Mouse (Mus musculus) hindbrain, embryonic 13.5 days (tissue): ENCODE results near the gene Anxa3. TPM values are rescaled to one million over a fixed set of nuclear protein-coding genes. Genes with fewer than 3 reads are reported as not detected.

Source experiments
- ATAC-seq: fragments of 200-750 bp; cut with Nextera tagmentation; 2 replicates; pipeline ENCODE4 v1.8.0; 2017; ENCODE audit warnings: moderate TSS enrichment; ENCODE audit not compliant: low FRiP score
- H3K27ac ChIP-seq: fragments of 300-500 bp; sonication (generic); 2 replicates; pipeline ENCODE4 v1.5.1; 2015; ENCODE audit warnings: inconsistent platforms, mild to moderate bottlenecking, moderate library complexity
- H3K27me3 ChIP-seq: fragments of 300-500 bp; sonication (generic); 2 replicates; pipeline ENCODE4 v1.6.1; 2015; ENCODE audit warnings: mild to moderate bottlenecking, inconsistent platforms
- H3K36me3 ChIP-seq: fragments of 300-500 bp; sonication (generic); 2 replicates; pipeline ENCODE4 v1.6.1; 2015; ENCODE audit warnings: mild to moderate bottlenecking, inconsistent platforms
- H3K4me1 ChIP-seq: fragments of 300-500 bp; sonication (generic); replicated peaks from 2 replicates; pipeline ENCODE4 v1.6.1; 2015; ENCODE audit warnings: inconsistent platforms
- H3K4me2 ChIP-seq: fragments of 300-500 bp; sonication (generic); 2 replicates; pipeline ENCODE4 v1.6.1; 2015; ENCODE audit warnings: inconsistent platforms, mild to moderate bottlenecking, moderate library complexity
- H3K4me3 ChIP-seq: fragments of 300-500 bp; sonication (generic); 2 replicates; pipeline ENCODE4 v1.5.1; 2015; ENCODE audit warnings: mild to moderate bottlenecking, inconsistent platforms
- H3K9ac ChIP-seq: fragments of 300-500 bp; sonication (generic); 2 replicates; pipeline ENCODE4 v1.6.1; 2015; ENCODE audit warnings: mild to moderate bottlenecking, inconsistent platforms
- H3K9me3 ChIP-seq: fragments of 300-500 bp; sonication (generic); 2 replicates; pipeline ENCODE4 v1.6.1; 2016; ENCODE audit warnings: inconsistent platforms
- WGBS: fragments of 180-500 bp; shearing (Covaris S2); methylation state at CpG from one replicate; pipeline ENCODE4 v1.1.7; 2015; 5-methylcytosine and 5-hydroxymethylcytosine counted together
- polyA plus RNA-seq: library from polyadenylated mRNA; unstranded; fragments of >200 nt; fragmentation: Nextera tagmentation; extraction: Ambion mirVana; gene quantifications from 2 replicates; pipeline ENCODE4 v1.2.1, GENCODE M21; 2015

Gene Anxa3
- polyA plus RNA-seq, result 27.0 and 27.9 TPM in 2 replicates

GRCm38 (mm10) chr5:96792936-96793718 lies at the start of gene Anxa3:
Anxa3 (plus strand) TSS chr5:96793339.
- ATAC-seq, result peak; percentile 52; the same call in 1 of the 2 replicates
- H3K9ac ChIP-seq, result peak within 1 kb of the TSS; percentile 67
- no peaks in the 10 kb centered on the region for H3K9me3 ChIP-seq
- peaks cover 13% of the 10 kb centered on the region; the same call in 1 of the 2 replicates for H3K27me3 ChIP-seq
- H3K4me3 ChIP-seq, result peak within 1 kb of the TSS; percentile 42
- H3K27ac ChIP-seq, result no peak within 1 kb of the TSS
- peaks cover 9% of the 10 kb centered on the region for H3K4me1 ChIP-seq
- 14% methylated on average over 23 of the region's 26 CpGs for WGBS
- H3K36me3 ChIP-seq, result no peaks in the 10 kb centered on the region
- H3K4me2 ChIP-seq, result peak within 1 kb of the TSS; percentile 66

GRCm38 (mm10) chr5:96747195-96747984 lies 45.7 kb upstream of the Anxa3 start:
- no peak overlapping the region for H3K27ac ChIP-seq
- peaks cover 6% of the 10 kb centered on the region for H3K4me1 ChIP-seq
- no peaks in the 10 kb centered on the region for H3K36me3 ChIP-seq
- 38% methylated on average over 8 of the region's 8 CpGs for WGBS
- H3K4me2 ChIP-seq, result no peak overlapping the region
- H3K9ac ChIP-seq, result no peak overlapping the region
- no peaks in the 10 kb centered on the region for H3K27me3 ChIP-seq
- no peaks in the 10 kb centered on the region for H3K9me3 ChIP-seq
- ATAC-seq, result peak; percentile 65; the same call in 1 of the 2 replicates
- no peak overlapping the region for H3K4me3 ChIP-seq

GRCm38 (mm10) chr5:96757615-96758014 lies 35.5 kb upstream of the Anxa3 start:
- Histone ChIP-seq H3K36me3 (no peaks in the 10 kb centered on the region), H3K4me2 (no peak overlapping the region), H3K27me3 (no peaks in the 10 kb centered on the region), H3K9ac (no peak overlapping the region), H3K4me3 (no peak overlapping the region), H3K4me1 (no peaks in the 10 kb centered on the region), H3K27ac (no peak overlapping the region), H3K9me3 (no peaks in the 10 kb centered on the region)
- no peak for ATAC-seq
- WGBS, result 91% methylated on average over 7 of the region's 7 CpGs

GRCm38 (mm10) chr5:96762021-96762420 lies 31.1 kb upstream of the Anxa3 start:
- no peak for ATAC-seq
- H3K27ac ChIP-seq, result no peak overlapping the region
- no peaks in the 10 kb centered on the region for H3K9me3 ChIP-seq
- no peaks in the 10 kb centered on the region for H3K36me3 ChIP-seq
- H3K9ac ChIP-seq, result no peak overlapping the region
- H3K4me1 ChIP-seq, result no peaks in the 10 kb centered on the region; the same call in 1 of the 2 replicates
- no peak overlapping the region for H3K4me2 ChIP-seq
- H3K27me3 ChIP-seq, result no peaks in the 10 kb centered on the region
- 89% methylated on average over 1 of the region's 1 CpGs for WGBS
- no peak overlapping the region for H3K4me3 ChIP-seq

- H3K9ac ChIP-seq, result no peak overlapping the region
- H3K9me3 ChIP-seq, result no peaks in the 10 kb centered on the region
- H3K36me3 ChIP-seq, result no peaks in the 10 kb centered on the region
- no peak overlapping the region for H3K4me2 ChIP-seq
- WGBS, result 56% methylated on average over 10 of the region's 10 CpGs
- H3K4me3 ChIP-seq, result no peak overlapping the region
- ATAC-seq, result 0 out of 2 replicates have a peak, but pooled peaks have one; percentile 46
- H3K27ac ChIP-seq, result no peak overlapping the region
- H3K4me1 ChIP-seq, result peaks cover 4% of the 10 kb centered on the region; the same call in 1 of the 2 replicates
- H3K27me3 ChIP-seq, result no peaks in the 10 kb centered on the region
Measured at GRCm38 (mm10) chr5:96768846-96769471, 24.2 kb upstream of the Anxa3 start.

- H3K9me3 ChIP-seq, result no peaks in the 10 kb centered on the region
- no peak overlapping the region for H3K4me3 ChIP-seq
- no peak overlapping the region for H3K9ac ChIP-seq
- H3K27me3 ChIP-seq, result no peaks in the 10 kb centered on the region
- H3K4me2 ChIP-seq, result no peak overlapping the region
- no peak overlapping the region for H3K27ac ChIP-seq
- no peaks in the 10 kb centered on the region for H3K36me3 ChIP-seq
- no peaks in the 10 kb centered on the region for H3K4me1 ChIP-seq
- WGBS, result 89% methylated on average over 14 of the region's 14 CpGs
- ATAC-seq, result no peak
Measured at GRCm38 (mm10) chr5:96783506-96784288, 9.4 kb upstream of the Anxa3 start.

GRCm38 (mm10) chr5:96785096-96785495 lies 8.0 kb upstream of the Anxa3 start:
- Histone ChIP-seq H3K4me3 (no peak overlapping the region), H3K36me3 (no peaks in the 10 kb centered on the region), H3K4me1 (no peaks in the 10 kb centered on the region), H3K27me3 (no peaks in the 10 kb centered on the region), H3K9ac (no peak overlapping the region), H3K4me2 (no peak overlapping the region), H3K27ac (no peak overlapping the region), H3K9me3 (no peaks in the 10 kb centered on the region)
- WGBS, result 90% methylated on average over 5 of the region's 5 CpGs
- no peak for ATAC-seq

DNA sequence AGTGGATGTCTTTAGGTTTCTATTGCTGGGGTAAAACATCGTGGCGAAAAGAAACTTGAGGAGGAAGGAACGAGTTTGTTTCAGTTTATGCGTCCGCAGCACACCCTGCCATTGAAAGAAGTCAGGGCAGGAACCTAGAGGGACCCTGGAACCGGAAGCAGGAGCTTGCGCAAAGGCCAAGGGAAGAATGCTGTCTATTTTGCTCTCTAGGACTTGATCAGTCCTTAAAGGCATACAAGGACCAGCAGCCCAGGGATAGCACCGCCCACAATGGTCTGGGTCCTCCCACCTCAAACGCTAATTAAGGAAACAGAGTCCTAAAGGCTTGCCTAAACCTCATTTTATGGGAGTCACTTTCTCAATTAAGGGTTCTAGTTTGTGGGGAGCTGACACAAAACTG lies 717 bp upstream of the Anxa3 start:
- Histone ChIP-seq H3K9me3 (no peaks in the 10 kb centered on the region), H3K9ac (no peak overlapping the region), H3K4me3 (no peak overlapping the region), H3K36me3 (no peaks in the 10 kb centered on the region), H3K4me2 (no peak overlapping the region), H3K27me3 (peaks cover 13% of the 10 kb centered on the region; the same call in 1 of the 2 replicates), H3K4me1 (peaks cover 9% of the 10 kb centered on the region), H3K27ac (no peak overlapping the region)
- WGBS, result 74% methylated on average over 9 of the region's 9 CpGs
- no peak for ATAC-seq

- 67% methylated on average over 10 of the region's 10 CpGs for WGBS
- Histone ChIP-seq H3K27me3 (peaks cover 13% of the 10 kb centered on the region; the same call in 1 of the 2 replicates), H3K27ac (no peak overlapping the region), H3K36me3 (no peaks in the 10 kb centered on the region), H3K4me3 (peak overlapping the region; percentile 42; the same call in 1 of the 2 replicates), H3K9me3 (no peaks in the 10 kb centered on the region), H3K4me2 (peak overlapping the region; percentile 66; the same call in 1 of the 2 replicates), H3K9ac (no peak overlapping the region), H3K4me1 (peaks cover 9% of the 10 kb centered on the region)
- ATAC-seq, result no peak
Measured at GRCm38 (mm10) chr5:96793953-96794635, 955 bp downstream of the Anxa3 start.

- ATAC-seq, result no peak
- Histone ChIP-seq H3K27me3 (peaks cover 13% of the 10 kb centered on the region; the same call in 1 of the 2 replicates), H3K4me1 (peaks cover 9% of the 10 kb centered on the region), H3K9ac (no peak overlapping the region), H3K27ac (no peak overlapping the region), H3K36me3 (no peaks in the 10 kb centered on the region), H3K4me2 (no peak overlapping the region), H3K9me3 (no peaks in the 10 kb centered on the region), H3K4me3 (no peak overlapping the region)
- 95% methylated on average over 1 of the region's 1 CpGs for WGBS
Measured at GRCm38 (mm10) chr5:96795752-96796151, 2.6 kb downstream of the Anxa3 start.

- H3K4me1 ChIP-seq, result peaks cover 14% of the 10 kb centered on the region
- H3K27ac ChIP-seq, result no peak overlapping the region
- no peak overlapping the region for H3K9ac ChIP-seq
- 96% methylated on average over 6 of the region's 6 CpGs for WGBS
- peaks cover 13% of the 10 kb centered on the region; the same call in 1 of the 2 replicates for H3K27me3 ChIP-seq
- no peaks in the 10 kb centered on the region for H3K36me3 ChIP-seq
- no peaks in the 10 kb centered on the region for H3K9me3 ChIP-seq
- H3K4me2 ChIP-seq, result no peak overlapping the region
- no peak for ATAC-seq
- H3K4me3 ChIP-seq, result no peak overlapping the region
Measured at GRCm38 (mm10) chr5:96797465-96797864, 4.3 kb downstream of the Anxa3 start.
